Mouse (Mus musculus) NIH3T3 (cell line): ENCODE measurements at regions not wholly inside any gene's neighbourhood (a gene's known extent, or its start where the extent isn't known, plus 50 kb on each side); places are given as distances from the start of the nearest gene placed in this dataset.

Experiments used
- DNase-seq: peaks from one replicate; pipeline ENCODE4 v3.0.0-alpha.2; 2012; ENCODE audit warnings: low read depth

GRCm38 (mm10) chr10:83819266-83819949, 96.7 kb downstream of the 1500009L16Rik start:
- DNase-seq = peak; percentile 92

DNA sequence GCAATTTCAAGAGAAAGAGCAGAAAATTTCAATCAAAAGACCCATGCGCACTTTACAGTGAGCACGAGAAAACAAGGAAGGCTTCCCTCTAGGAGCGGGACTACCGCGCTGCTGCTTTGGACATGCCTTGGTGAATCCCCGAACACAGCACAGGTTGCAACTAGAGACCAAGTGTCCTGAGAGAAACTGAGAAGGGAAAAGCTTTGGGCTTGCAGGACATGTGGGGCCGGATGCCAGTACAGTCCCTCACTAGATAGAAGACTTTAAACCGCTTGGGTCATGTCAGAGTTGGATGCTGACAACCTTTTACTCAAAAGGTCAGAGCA, 97.2 kb downstream of the 1500009L16Rik start:
- no peak for DNase-seq

GRCm38 (mm10) chr10:83821089-83821488, 98.4 kb downstream of the 1500009L16Rik start:
- DNase-seq = peak; percentile 5

- DNase-seq = no peak
Observed at GRCm38 (mm10) chr10:83826105-83826504, 103.4 kb downstream of the 1500009L16Rik start.

DNA sequence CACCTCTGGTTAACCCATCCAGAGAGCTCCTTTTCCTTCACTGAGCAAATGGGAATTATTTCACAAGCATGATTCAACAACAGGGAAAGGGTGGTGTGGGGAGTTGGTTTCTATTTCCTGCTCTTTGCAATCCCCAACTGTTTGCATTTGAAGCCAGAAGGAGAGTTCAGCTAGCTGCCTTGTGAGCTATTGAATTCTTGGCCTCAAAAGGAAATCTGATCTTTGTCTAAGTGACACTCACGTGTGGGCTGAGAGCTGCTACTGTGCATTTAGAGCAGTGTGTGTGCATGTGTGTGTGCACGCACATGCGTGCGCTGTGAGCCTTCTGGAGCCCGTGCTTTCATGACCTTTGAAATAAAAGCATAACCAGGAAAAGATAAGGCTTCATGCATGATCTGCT, 113.7 kb downstream of the 1500009L16Rik start:
- DNase-seq = peak; percentile 40

DNA sequence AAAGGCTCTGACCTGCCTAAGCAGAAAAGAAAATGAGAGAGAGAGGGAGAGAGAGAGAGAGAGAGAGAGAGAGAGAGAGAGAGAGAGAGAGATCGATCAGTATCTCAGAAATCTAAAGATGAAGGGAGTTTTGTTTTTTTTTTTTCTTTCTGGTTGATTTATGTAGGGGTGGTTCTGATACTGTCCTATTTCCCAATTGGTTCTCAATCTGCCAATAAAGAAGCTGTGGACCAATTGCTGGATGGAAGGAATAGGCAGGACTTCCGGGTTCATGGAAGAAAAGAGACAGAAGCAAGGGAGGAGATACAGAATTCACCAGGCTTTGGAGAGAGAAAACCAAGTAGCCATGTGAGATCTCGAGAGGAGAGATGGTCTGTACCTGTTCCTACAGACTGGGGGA, 117.6 kb downstream of the 1500009L16Rik start:
- DNase-seq = peak; percentile 38

- DNase-seq = no peak
Observed at GRCm38 (mm10) chr10:83850881-83851280, 128.2 kb downstream of the 1500009L16Rik start.

GRCm38 (mm10) chr10:83852194-83852593, 129.5 kb downstream of the 1500009L16Rik start:
- DNase-seq = no peak

DNA sequence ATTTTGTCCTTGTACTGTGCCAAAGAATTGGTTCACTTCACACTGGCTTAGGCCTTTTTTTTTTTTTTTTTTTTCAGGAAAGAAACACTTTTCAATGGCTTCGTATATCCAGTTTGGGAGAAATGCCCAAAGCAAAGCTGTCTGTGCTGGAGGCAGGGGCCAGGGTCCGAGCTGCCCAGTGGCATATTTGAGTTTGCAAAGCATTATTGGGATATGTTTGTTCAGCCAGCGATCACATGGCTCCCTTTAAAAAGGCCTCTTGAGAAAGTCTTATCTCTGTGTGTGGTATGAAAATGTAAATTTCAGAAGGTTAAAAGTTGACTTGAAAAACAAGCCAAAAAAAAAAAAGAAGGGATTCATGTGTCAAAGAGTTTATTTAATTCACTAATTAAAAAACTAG, 130.1 kb downstream of the 1500009L16Rik start:
- no peak for DNase-seq

- DNase-seq = no peak
Observed at GRCm38 (mm10) chr10:83857794-83858442, 135.3 kb downstream of the 1500009L16Rik start.

DNA sequence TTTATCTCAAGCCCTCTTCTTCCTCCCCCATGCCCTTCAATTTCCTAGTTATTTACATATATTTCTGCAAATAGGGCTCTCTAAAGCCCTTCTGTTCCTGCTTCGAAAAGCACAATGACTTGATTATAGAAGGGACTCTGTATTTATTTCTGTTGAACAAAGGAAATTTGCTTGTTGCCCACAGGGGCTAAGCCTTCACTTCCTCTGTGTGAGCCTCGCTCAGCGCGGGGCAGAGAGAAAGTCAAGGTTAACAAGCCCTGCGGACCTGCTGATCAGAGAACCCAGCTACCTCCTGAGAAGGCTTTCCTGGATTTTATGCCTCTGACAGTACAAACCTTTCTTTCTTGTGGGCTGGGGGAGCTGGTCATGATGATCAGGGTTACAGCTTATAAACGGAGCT, 136.0 kb downstream of the 1500009L16Rik start:
- no peak for DNase-seq

- no peak for DNase-seq
Observed at GRCm38 (mm10) chr10:83859633-83860032, 137.0 kb downstream of the 1500009L16Rik start.

DNA sequence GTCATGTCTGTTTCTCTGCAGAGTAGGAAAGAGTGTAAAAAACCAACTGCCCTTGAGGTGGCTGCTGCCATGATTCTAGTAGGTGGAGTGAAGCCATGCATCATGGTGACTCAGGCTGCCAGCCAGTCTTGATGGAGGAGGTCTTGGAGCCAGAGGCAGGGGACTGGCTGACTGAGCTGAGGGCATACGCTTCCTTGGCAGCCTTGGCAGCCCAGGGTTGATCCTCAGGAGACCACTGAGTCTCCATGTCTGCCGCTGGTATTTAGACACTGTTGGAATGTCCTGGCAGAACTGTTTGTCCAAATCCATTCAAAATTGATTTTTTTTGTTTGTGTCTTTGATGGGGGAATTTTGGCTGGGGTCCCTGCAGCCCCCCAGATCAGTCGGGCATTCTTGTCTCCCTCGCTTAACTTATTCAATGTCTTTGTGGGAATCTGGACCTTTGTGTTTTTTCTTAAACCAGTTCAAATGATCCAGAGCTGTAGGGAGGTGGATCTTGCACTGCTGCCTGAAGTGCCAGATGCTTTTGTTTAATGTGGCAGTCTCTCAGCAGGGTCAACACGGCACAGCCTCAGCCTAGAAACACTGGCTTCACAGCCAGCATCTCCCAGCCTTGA, 139.0 kb downstream of the 1500009L16Rik start:
- peak; percentile 29 for DNase-seq

- DNase-seq = no peak
Observed at GRCm38 (mm10) chr10:83864591-83864990, 141.9 kb downstream of the 1500009L16Rik start.

GRCm38 (mm10) chr10:83865929-83866328, 143.3 kb downstream of the 1500009L16Rik start:
- no peak for DNase-seq

GRCm38 (mm10) chr10:83871736-83872400, 149.2 kb downstream of the 1500009L16Rik start:
- DNase-seq = peak; percentile 53

- peak; percentile 52 for DNase-seq
Observed at GRCm38 (mm10) chr10:83878745-83879144, 156.1 kb downstream of the 1500009L16Rik start.

DNA sequence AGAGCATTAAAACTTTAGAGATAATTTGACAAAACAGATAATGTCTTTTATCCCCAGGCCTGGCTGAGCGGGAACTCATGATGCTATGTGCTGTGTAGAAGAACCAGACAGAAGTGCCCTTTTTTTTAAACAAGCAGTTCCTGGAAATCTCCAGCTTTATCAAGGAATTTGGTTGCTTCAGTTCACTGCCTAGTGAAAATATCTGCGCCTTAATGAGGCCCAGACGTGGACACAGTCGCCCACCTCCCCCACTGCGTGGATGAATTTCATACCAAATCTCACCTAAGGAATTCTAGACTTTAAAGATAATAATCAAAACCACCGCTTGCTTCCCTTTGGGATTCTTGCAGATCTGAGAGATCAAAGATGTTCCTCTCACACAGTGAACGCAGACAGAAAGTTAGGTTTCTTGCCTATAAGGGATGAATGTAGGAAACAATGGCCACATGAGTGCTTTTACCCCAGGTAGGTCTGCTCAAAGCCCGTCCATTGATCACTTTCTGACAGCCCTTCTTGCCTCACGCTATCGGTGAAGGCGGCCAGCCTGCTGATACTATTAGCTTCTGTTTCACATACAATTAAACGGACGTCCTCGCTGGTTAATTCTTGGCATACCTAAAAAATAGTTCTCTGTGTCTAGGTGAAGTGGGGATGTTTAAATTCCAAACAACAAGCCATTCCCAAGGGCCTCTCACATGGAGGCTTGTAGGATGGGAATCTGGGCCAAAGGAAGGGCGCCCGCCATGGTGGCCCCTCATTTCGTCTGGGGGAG, 159.6 kb downstream of the 1500009L16Rik start:
- peak; percentile 45 for DNase-seq

DNA sequence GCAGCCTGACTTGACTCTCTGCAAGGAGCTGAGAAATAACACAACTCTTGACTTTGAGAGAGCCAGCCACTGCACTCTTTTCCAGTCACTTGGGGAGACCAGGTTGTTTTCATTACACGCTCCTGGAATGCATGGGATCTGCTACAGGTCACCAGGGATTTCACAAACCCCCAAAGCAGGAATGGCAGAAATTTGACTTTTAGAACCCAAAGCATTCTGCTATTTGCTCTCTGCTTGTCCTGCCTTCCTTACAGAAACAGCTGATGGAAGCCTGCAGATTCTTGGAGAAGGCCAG, 160.2 kb downstream of the 1500009L16Rik start:
- DNase-seq = peak; percentile 46

GRCm38 (mm10) chr10:83884553-83884952, 161.9 kb downstream of the 1500009L16Rik start:
- no peak for DNase-seq

DNA sequence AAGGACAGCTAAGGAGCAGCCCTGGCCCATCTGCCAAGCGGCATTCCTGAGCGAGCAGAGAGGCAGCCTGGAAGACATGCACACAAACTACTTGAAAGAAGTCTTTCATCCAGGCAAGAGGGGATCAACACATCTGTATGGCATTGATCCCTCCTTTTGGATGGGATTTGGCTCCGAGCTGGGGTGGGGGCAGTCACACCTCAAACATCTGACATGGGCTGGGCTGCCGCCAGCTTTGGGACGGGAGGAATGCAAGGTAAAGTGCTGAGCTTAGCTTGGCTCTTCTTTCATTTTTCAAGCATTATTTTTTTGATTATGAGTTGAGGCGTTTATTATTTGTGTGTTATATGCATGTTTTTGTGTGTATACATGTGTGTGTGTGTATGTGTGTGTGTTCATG, 165.9 kb downstream of the 1500009L16Rik start:
- no peak for DNase-seq

DNA sequence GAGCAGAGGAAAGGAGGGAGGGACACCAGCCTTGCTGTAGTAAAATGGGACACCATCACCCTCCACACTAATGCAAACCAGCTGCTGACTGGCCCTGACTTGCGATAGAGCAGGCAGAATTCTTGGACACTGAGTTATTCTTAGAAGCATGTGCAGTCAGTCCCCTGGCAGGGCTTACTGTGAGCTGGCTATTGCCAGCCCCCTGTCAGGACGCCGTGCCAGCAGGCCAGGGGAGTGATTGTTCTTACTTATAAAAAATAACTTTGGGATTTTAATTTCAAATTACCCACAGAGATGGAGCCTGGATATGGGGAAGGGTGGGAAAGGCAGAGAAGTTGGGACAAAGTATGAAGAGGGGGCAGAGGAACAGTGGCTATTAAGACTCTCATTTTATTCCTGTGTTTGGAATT, 173.1 kb downstream of the 1500009L16Rik start:
- peak; percentile 92 for DNase-seq
